Mouse (Mus musculus) heart, adult 2 months (tissue): ENCODE data around the gene Jak3.

ENCODE experiments used
- CTCF ChIP-seq: fragments of 200-600 bp; IDR thresholded peaks from 2 replicates; pipeline ENCODE4 v1.8.1; 2022; ENCODE audit warnings: antibody characterized with exemption, mild to moderate bottlenecking, moderate library complexity
- EP300 ChIP-seq: fragments of 200-500 bp; IDR thresholded peaks from 2 replicates; pipeline ENCODE4 v1.6.1; 2011; ENCODE audit warnings: low read depth, low read length, control low read depth; ENCODE audit not compliant: insufficient read depth
- POLR2A ChIP-seq: fragments of 200-500 bp; IDR thresholded peaks from 2 replicates; pipeline ENCODE4 v1.6.1; 2011; ENCODE audit warnings: mild to moderate bottlenecking, low read depth, low read length, control low read depth; ENCODE audit not compliant: insufficient read depth

DNA sequence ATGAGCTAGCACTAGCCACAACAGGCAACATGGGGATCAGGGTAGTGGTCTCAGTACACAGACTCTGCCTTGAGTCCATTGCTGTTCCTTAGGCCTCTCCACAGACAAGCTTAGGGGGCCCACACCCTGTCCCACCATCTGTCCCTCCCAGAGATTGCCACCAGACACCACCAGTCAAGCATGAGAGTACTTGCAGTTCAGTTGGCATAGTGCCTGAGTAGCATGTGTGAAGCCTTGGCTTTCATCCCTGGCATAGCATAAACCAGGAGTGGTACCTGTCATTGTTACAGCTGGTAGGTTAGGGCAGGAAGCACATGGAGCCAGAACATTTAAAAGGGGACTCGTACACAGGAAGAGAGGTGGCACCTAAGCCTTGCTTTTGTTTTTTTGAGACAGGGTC lies 16.3 kb upstream of the Jak3 start:
- TF ChIP-seq CTCF (no peak), POLR2A (no peak), EP300 (no peak)
